Mouse (Mus musculus) heart, postnatal 0 days (tissue): ENCODE results near the gene Cdkn2b.

Experiments
- CTCF ChIP-seq: IDR thresholded peaks from 2 replicates; pipeline ENCODE4 v1.5.1; 2016; ENCODE audit warnings: antibody characterized with exemption, control low read depth, low read depth
- EP300 ChIP-seq: IDR thresholded peaks from 2 replicates; pipeline ENCODE4 v1.6.1; 2016; ENCODE audit warnings: antibody characterized with exemption, low read depth

- TF ChIP-seq CTCF (no peak), EP300 (no peak)
Measured at GRCm38 (mm10) chr4:89274829-89275548, 35.9 kb downstream of the Cdkn2b start.
